In genomic region chr13:42536501-42537210, GRCm38 (mm10) we compare ENCODE assay signal across 14 mouse cellular contexts.
A peak's percentile ranks its signal among the peaks of the same experiment; 100 is the strongest.
DNase-seq lines count a peak whose midpoint lies in the region; ATAC-seq and TF ChIP-seq lines count a peak whose summit lies in the region.
"Had no signal": no experiment of that assay in that cellular context is flagged by ENCODE, and none has a peak within 500 bp of the region (broad histone marks: within the 10 kb centered on the region; RNA-seq: fewer than 3 reads in every experiment).

No protein-coding gene starts in this region.

- no peaks in the 10 kb centered on the region for H3K36me3 ChIP-seq in heart, embryonic 10.5 days
- no peaks in the 10 kb centered on the region for H3K36me3 ChIP-seq in midbrain, embryonic 15.5 days (replicated peaks)
- H3K36me3 ChIP-seq: neural tube, embryonic 12.5 days had no signal

- H3K9me3 ChIP-seq in heart, embryonic 10.5 days, result peaks cover 6% of the 10 kb centered on the region; the same call in 1 of the 2 replicates
- H3K9me3 ChIP-seq in midbrain, embryonic 15.5 days, result peaks cover 6% of the 10 kb centered on the region; the same call in 1 of the 2 replicates
- H3K9me3 ChIP-seq: forebrain, embryonic 13.5 days; neural tube, embryonic 12.5 days had no signal

- TF ChIP-seq CTCF in layer of hippocampus, adult 2 months (conservative IDR thresholded peaks at IDR 0.05), result peak; percentile 24; the same call in 1 of the 2 replicates

- H3K27me3 ChIP-seq in heart, embryonic 10.5 days (ENCODE audit: insufficient read depth, poor library complexity, severe bottlenecking), result no peaks in the 10 kb centered on the region
- no peaks in the 10 kb centered on the region for H3K27me3 ChIP-seq in midbrain, embryonic 15.5 days (replicated peaks)
- H3K27me3 ChIP-seq: forebrain, embryonic 13.5 days; megakaryocyte, embryonic 14.5 days; neural tube, embryonic 12.5 days had no signal

- peak; percentile 44 to 70 for DNase-seq in heart, adult 18-20 months
- DNase-seq in heart, embryonic 10.5 days (ENCODE audit: low spot score), result no peak
- peak; percentile 58 to 72 for DNase-seq in frontal cortex, adult 2 months (ENCODE audit: extremely low spot score in 1 of 2, low spot score in 1 of 2)
- peak; percentile 9 to 51 for DNase-seq in layer of hippocampus, adult 2 months (ENCODE audit: low spot score in 2 of 2)
- DNase-seq in right cerebral cortex, postnatal 10 days (ENCODE audit: low spot score in 2 of 2), result peak; percentile 28 to 39
- DNase-seq in neural tube, embryonic 10.5 days (ENCODE audit: extremely low spot score, low spot score), result no peak
- no peak for DNase-seq in cerebellum, postnatal 36 days
- DNase-seq: cerebellum, adult 8-10 months; kidney, adult 11 months; liver, postnatal 0 days had no signal

- no peaks in the 10 kb centered on the region for H3K4me1 ChIP-seq in heart, embryonic 10.5 days
- H3K4me1 ChIP-seq in midbrain, embryonic 15.5 days, result no peaks in the 10 kb centered on the region
- H3K4me1 ChIP-seq: forebrain, embryonic 13.5 days; megakaryocyte, embryonic 14.5 days; neural tube, embryonic 12.5 days had no signal

- no peak overlapping the region for H3K27ac ChIP-seq in heart, embryonic 10.5 days
- no peak overlapping the region for H3K27ac ChIP-seq in layer of hippocampus, adult 2 months
- H3K27ac ChIP-seq in midbrain, embryonic 15.5 days, result no peak overlapping the region
- H3K27ac ChIP-seq: forebrain, embryonic 13.5 days; neural tube, embryonic 12.5 days had no signal

- H3K9ac ChIP-seq in midbrain, embryonic 15.5 days, result no peak overlapping the region
- H3K9ac ChIP-seq: forebrain, embryonic 13.5 days; liver, postnatal 0 days; neural tube, embryonic 12.5 days had no signal

- H3K4me2 ChIP-seq in midbrain, embryonic 15.5 days, result no peak overlapping the region
- H3K4me2 ChIP-seq: forebrain, embryonic 13.5 days; neural tube, embryonic 12.5 days had no signal

- no peak overlapping the region for H3K4me3 ChIP-seq in heart, embryonic 10.5 days
- H3K4me3 ChIP-seq in layer of hippocampus, adult 2 months, result no peak overlapping the region
- no peak overlapping the region for H3K4me3 ChIP-seq in midbrain, embryonic 15.5 days
- H3K4me3 ChIP-seq: forebrain, embryonic 13.5 days; megakaryocyte, embryonic 14.5 days; neural tube, embryonic 12.5 days had no signal

- no peak for ATAC-seq in midbrain, embryonic 15.5 days (replicated peaks)
- ATAC-seq: forebrain, embryonic 13.5 days; liver, postnatal 0 days had no signal

- 64% methylated on average over 7 of the region's 7 CpGs for WGBS in heart, embryonic 10.5 days
- WGBS in midbrain, embryonic 15.5 days, result 74% methylated on average over 7 of the region's 7 CpGs

Comparison
In these comparisons a context has a peak if more than half of its experiments do, and no peak if none do; other contexts are left out.
1. DNase-seq: peak in heart, adult 18-20 months (2 of 2), frontal cortex, adult 2 months (2 of 2), layer of hippocampus, adult 2 months (2 of 2) and right cerebral cortex, postnatal 10 days (2 of 2); none in heart, embryonic 10.5 days (single experiment), neural tube, embryonic 10.5 days (single experiment) and cerebellum, postnatal 36 days (0 of 2).